Mouse (Mus musculus) hindlimb bud, embryonic 11.5 days (tissue): ENCODE measurements around the gene 9130023H24Rik.

Source experiments
- DNase-seq: peaks from one replicate; pipeline ENCODE4 v3.0.0-alpha.2; 2012; ENCODE audit warnings: low read depth, low spot score; ENCODE audit errors: extremely low spot score

The 9130023H24Rik gene

GRCm38 (mm10) chr7:128203071-128203470, 34.8 kb downstream of the 9130023H24Rik start:
- DNase-seq: no peak

- DNase-seq: no peak
Observed at GRCm38 (mm10) chr7:128201607-128202006, 36.2 kb downstream of the 9130023H24Rik start.
